Mouse (Mus musculus): ENCODE measurements around the gene Ctnna2.

GRCm38 (mm10) chr6:77011001-77011400, 968.5 kb downstream of the Ctnna2 start:
- no peak for TF ChIP-seq POLR2A (IDR thresholded peaks at IDR 0.05; ENCODE audit: borderline replicate concordance, extremely low read depth, low read depth, low read length)
- TF ChIP-seq CTCF (IDR thresholded peaks at IDR 0.05; ENCODE audit: insufficient read depth, low read length): no peak

Measured in lung, adult 2 months (tissue).